Mouse (Mus musculus) cerebellum, adult 2 months (tissue): ENCODE data around the gene Gfra1. TPM values are rescaled to one million over a fixed set of nuclear protein-coding genes. Genes with fewer than 3 reads are reported as not detected.

Experiments used
- DNase-seq, 2 experiments: peaks; one replicate each; pipeline ENCODE4 v3.0.0; 2021
- H3K27ac ChIP-seq: fragments of 200-500 bp; 2 replicates; pipeline ENCODE4 v1.5.1; 2012; ENCODE audit warnings: low read length, control low read depth, inconsistent platforms; ENCODE audit not compliant: insufficient read depth
- H3K27me3 ChIP-seq: fragments of 200-500 bp; 2 replicates; pipeline ENCODE4 v1.6.1; 2012; ENCODE audit warnings: inconsistent platforms, mild to moderate bottlenecking, low read length, moderate library complexity; ENCODE audit not compliant: control insufficient read depth, insufficient read depth
- H3K4me1 ChIP-seq: fragments of 200-500 bp; 2 replicates; pipeline ENCODE4 v1.6.1; 2011; ENCODE audit warnings: low read length; ENCODE audit not compliant: control insufficient read depth, insufficient read depth
- H3K4me3 ChIP-seq: fragments of 200-500 bp; replicated peaks from 2 replicates; pipeline ENCODE3; 2011; ENCODE audit warnings: mild to moderate bottlenecking, low read depth, low read length, control low read depth; ENCODE audit not compliant: insufficient read depth
- CTCF ChIP-seq: fragments of 200-500 bp; IDR thresholded peaks from 2 replicates; pipeline ENCODE4 v1.5.1; 2011; ENCODE audit warnings: low read depth, mild to moderate bottlenecking, control low read depth, low read length, moderate library complexity, borderline replicate concordance; ENCODE audit not compliant: insufficient read depth
- POLR2A ChIP-seq: fragments of 200-500 bp; IDR thresholded peaks from 2 replicates; pipeline ENCODE4 v1.6.1; 2011; ENCODE audit warnings: low read length, control low read depth, borderline replicate concordance; ENCODE audit not compliant: insufficient read depth
- WGBS: fragments of 180-500 bp; shearing (Covaris S2); methylation state at CpG from one replicate; pipeline ENCODE4 v1.1.7; 2018; 5-methylcytosine and 5-hydroxymethylcytosine counted together
- polyA plus RNA-seq: library from polyadenylated mRNA; depleted of rRNA; stranded (reverse); fragments of >200 nt; gene quantifications from 2 replicates; pipeline ENCODE4 v1.2.3, GENCODE M21; 2012

Gene Gfra1
- polyA plus RNA-seq, 1 experiment = 14.1 TPM

- no peak for DNase-seq
- whole genome bisulfite sequencing = 34% methylated on average over 7 of the region's 7 CpGs
- Histone ChIP-seq H3K4me3 (no peak overlapping the region), H3K27ac (no peak overlapping the region), H3K4me1 (no peaks in the 10 kb centered on the region), H3K27me3 (no peaks in the 10 kb centered on the region; the same call in 1 of the 2 replicates)
- TF ChIP-seq POLR2A = no peak
- no peak for TF ChIP-seq CTCF
Measured at GRCm38 (mm10) chr19:58255394-58255793, 200.3 kb downstream of the Gfra1 start.

GRCm38 (mm10) chr19:58254172-58254571 lies 201.5 kb downstream of the Gfra1 start:
- WGBS = 84% methylated on average over 3 of the region's 3 CpGs
- no peak for TF ChIP-seq CTCF
- TF ChIP-seq POLR2A = no peak
- no peak for DNase-seq
- Histone ChIP-seq H3K4me1 (no peaks in the 10 kb centered on the region), H3K27me3 (no peaks in the 10 kb centered on the region; the same call in 1 of the 2 replicates), H3K4me3 (no peak overlapping the region), H3K27ac (no peak overlapping the region)

GRCm38 (mm10) chr19:58251698-58252097 lies 204.0 kb downstream of the Gfra1 start:
- Histone ChIP-seq H3K27ac (no peak overlapping the region), H3K4me1 (no peaks in the 10 kb centered on the region), H3K27me3 (no peaks in the 10 kb centered on the region; the same call in 1 of the 2 replicates), H3K4me3 (no peak overlapping the region)
- DNase-seq = no peak
- no peak for TF ChIP-seq CTCF
- TF ChIP-seq POLR2A = no peak
- 88% methylated on average over 4 of the region's 4 CpGs for WGBS

GRCm38 (mm10) chr19:58251095-58251494 lies 204.6 kb downstream of the Gfra1 start:
- H3K27ac ChIP-seq = no peak overlapping the region
- DNase-seq = no peak

GRCm38 (mm10) chr19:58250237-58250636 lies 205.5 kb downstream of the Gfra1 start:
- no peak for DNase-seq
- no peak for TF ChIP-seq CTCF
- TF ChIP-seq POLR2A = no peak
- Histone ChIP-seq H3K4me1 (no peaks in the 10 kb centered on the region), H3K4me3 (no peak overlapping the region), H3K27ac (no peak overlapping the region), H3K27me3 (no peaks in the 10 kb centered on the region; the same call in 1 of the 2 replicates)
- WGBS = 92% methylated on average over 8 of the region's 8 CpGs

More at GRCm38 (mm10) chr19:58251095-58251494, 204.6 kb downstream of the Gfra1 start:
- TF ChIP-seq POLR2A = no peak
- TF ChIP-seq CTCF = no peak
- WGBS = 83% methylated on average over 6 of the region's 6 CpGs
- no peaks in the 10 kb centered on the region for H3K4me1 ChIP-seq
- H3K27me3 ChIP-seq = no peaks in the 10 kb centered on the region; the same call in 1 of the 2 replicates
- no peak overlapping the region for H3K4me3 ChIP-seq

GRCm38 (mm10) chr19:58244148-58244547 lies 211.6 kb downstream of the Gfra1 start:
- TF ChIP-seq CTCF (no peak), POLR2A (no peak)
- WGBS = 54% methylated on average over 4 of the region's 4 CpGs
- no peak for DNase-seq
- H3K27ac ChIP-seq = no peak overlapping the region
- H3K4me3 ChIP-seq = no peak overlapping the region
- H3K27me3 ChIP-seq = no peaks in the 10 kb centered on the region
- peaks cover 4% of the 10 kb centered on the region; the same call in 1 of the 2 replicates for H3K4me1 ChIP-seq

- Histone ChIP-seq H3K27me3 (no peaks in the 10 kb centered on the region), H3K4me3 (no peak overlapping the region), H3K27ac (no peak overlapping the region), H3K4me1 (peaks cover 4% of the 10 kb centered on the region; the same call in 1 of the 2 replicates)
- WGBS = 79% methylated on average over 1 of the region's 1 CpGs
- no peak for TF ChIP-seq CTCF
- TF ChIP-seq POLR2A = no peak
- no peak for DNase-seq
Measured at GRCm38 (mm10) chr19:58243604-58244003, 212.1 kb downstream of the Gfra1 start.

GRCm38 (mm10) chr19:58238325-58238724 lies 217.4 kb downstream of the Gfra1 start:
- WGBS = 84% methylated on average over 8 of the region's 8 CpGs
- Histone ChIP-seq H3K4me3 (no peak overlapping the region), H3K4me1 (no peaks in the 10 kb centered on the region), H3K27me3 (no peaks in the 10 kb centered on the region), H3K27ac (no peak overlapping the region)
- TF ChIP-seq CTCF (no peak), POLR2A (no peak)
- DNase-seq = no peak
